Mouse (Mus musculus): ENCODE data around the gene Smagp. TPM values are rescaled to one million over a fixed set of nuclear protein-coding genes. Genes with fewer than 3 reads are reported as not detected.

Smagp gene
- 10 to 100 TPM; 21.6 to 22.6 TPM for total RNA-seq (2021)

- peak; percentile 71 for DNase-seq
Observed at GRCm38 (mm10) chr15:100636700-100637501, at the start of gene Smagp. Gene Smagp (minus strand): TSS chr15:100636940.

DNA sequence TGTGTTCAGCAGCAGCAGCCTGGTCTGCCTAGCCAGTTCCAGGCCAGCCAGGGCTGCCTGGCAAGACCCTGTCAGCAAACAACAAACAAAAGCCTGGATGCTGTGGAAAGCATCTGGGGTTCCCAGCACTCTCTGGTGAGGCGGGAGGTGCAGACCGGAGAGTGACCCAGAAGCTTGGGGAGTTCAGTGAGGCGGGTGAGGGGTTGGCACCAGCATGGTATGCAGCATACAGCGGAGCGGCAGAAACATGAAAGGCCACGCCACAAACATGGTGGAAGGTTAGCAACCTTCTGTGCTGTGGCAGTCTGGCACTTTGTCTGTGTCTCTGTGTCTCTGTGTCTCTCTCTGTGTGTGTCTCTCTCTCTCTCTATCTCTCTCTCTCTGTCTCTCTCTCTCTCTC, 49.7 kb upstream of the Smagp start:
- DNase-seq = no peak

GRCm38 (mm10) chr15:100685849-100686248, 49.1 kb upstream of the Smagp start:
- DNase-seq = no peak

DNA sequence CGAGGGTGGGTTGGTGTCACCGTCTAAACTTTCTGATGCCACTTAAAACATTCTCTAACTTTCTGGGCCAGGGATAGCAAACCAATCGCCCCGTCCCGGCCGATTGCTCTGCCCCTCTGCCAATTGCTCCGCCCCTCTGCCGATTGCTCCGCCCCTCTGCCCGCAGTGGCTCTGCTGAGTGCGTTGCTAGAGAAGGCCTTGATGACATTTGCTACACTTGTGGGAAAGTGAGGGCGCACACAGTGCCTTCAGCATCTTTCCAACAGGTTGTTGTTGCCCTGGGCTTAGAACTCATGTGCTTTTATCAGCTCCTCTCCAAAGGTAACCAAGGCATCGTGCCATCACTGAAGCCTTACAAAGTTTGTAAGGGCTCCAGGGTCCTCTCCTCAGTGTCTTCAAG, 48.5 kb upstream of the Smagp start:
- DNase-seq = no peak

DNA sequence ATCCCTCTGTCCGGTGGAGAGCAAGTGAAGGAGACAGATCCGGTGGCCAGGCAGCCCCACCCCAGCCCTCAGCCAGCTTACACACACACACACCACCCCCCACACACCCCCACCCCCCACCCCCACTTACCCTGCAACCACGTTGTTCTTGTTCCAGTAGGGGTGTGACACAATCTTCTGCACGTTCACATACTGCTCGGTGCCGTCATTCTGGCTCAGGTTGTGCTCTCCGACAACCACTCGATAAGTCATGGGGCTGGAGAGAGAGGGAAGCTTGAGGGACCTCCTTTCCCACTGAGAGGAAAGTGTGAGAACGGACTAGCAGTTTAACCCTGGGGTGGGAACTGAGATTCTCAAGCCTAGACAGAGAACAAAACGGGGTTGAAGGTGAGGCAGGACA, 47.7 kb upstream of the Smagp start:
- no peak for DNase-seq

- peak; percentile 90 for DNase-seq
Observed at GRCm38 (mm10) chr15:100683041-100683440, 46.3 kb upstream of the Smagp start.

- no peak for DNase-seq
Observed at GRCm38 (mm10) chr15:100681770-100682169, 45.0 kb upstream of the Smagp start.

DNA sequence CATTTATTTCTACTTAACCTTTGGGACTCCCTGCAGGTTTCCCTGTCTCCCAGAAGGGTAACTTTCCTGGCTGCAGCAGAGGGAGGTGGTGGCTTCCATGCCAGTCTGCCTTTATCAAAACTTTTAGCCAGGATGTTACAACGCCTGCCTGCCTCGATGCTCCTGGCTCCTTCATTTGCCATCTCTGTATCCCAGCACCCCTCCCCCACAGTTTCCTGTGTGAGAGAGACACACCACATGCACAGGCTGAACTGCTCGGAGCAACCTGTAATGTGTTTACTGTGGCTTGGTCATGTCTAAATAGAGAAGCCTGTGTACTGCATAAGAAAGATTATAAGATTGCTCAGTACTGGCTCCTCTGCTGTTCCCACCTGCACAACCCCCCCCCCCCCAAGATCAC, 43.6 kb upstream of the Smagp start:
- no peak for DNase-seq

DNA sequence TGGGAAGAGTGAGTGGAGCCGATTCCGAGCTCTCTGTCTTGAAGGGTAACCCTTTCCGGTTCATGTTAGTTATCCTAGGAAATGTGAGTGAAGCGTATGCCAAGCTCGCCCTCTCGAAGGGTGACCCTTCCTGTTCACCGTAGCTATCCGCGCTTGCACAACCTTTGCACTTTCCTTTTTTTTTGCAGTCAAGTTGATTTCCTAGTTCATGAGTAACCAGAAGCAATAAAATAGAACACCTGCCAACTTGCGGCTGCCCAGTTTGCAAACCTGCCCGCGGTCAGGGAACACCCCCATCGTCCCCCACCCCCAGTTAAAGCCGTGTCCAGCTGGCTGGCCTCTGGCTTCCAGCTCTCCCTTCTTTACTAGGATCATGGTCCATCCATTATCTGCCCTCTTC, 42.3 kb upstream of the Smagp start:
- DNase-seq = no peak

DNA sequence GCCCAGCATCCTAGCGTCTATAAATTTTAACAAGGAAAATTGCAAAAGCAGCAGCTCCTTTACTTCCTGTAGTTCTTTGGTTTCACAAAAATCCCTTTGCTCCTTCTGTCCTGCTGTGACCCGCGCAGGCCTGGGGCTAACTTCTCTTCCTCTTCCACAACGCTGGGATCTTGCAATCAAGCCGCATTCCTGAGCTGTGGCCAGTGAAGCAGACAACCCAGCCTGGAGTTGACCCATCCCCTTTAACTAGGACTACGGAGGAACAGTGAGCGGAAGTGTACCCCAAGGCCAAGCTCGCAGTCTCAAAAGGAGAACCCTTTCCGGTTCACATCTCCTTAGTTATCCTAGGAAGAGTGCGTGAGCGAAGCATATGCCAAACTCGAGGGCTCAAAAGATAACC, 41.8 kb upstream of the Smagp start:
- no peak for DNase-seq

DNA sequence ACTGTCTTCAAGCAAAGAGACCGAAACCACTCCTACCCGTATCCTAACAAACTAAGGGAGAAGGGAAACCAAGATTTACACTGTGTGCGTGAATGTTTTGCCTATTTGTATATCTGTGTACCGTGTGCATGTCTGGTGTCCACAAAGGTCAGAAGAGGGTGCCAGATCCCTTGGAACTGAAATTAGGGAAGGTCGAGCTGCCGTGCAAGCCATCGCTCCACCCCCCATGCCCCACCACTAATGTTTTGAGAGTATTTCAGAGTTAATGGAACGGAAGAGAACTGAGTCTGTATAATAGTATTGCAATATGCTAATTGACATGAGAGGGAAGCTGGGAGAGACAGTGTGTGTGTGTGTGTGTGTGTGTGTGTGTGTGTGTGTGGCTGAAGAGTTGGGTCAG, 40.9 kb upstream of the Smagp start:
- no peak for DNase-seq

- DNase-seq = no peak
Observed at GRCm38 (mm10) chr15:100676521-100676920, 39.8 kb upstream of the Smagp start.

DNA sequence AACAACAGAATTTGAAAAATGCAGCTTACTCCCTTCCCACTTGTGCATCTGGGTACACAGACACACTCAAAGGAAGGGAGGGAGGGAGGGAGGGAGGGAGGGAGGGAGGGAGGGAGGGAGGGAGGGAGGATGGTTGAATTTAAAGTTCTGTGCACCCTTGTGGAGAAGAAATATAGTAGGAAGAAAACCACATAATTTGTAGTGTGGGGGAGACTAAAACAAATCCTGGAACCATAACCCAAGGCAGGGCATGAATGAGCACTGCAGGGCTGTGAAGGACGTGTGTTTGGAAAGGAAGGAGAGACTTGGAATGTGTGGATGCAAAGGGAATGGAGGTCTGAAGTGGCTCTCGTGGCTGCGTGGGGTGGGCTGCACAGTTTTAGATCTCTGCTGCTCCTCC, 38.7 kb upstream of the Smagp start:
- no peak for DNase-seq

GRCm38 (mm10) chr15:100674566-100674965, 37.8 kb upstream of the Smagp start:
- no peak for DNase-seq

GRCm38 (mm10) chr15:100673585-100674391, 37.0 kb upstream of the Smagp start:
- DNase-seq = no peak

DNA sequence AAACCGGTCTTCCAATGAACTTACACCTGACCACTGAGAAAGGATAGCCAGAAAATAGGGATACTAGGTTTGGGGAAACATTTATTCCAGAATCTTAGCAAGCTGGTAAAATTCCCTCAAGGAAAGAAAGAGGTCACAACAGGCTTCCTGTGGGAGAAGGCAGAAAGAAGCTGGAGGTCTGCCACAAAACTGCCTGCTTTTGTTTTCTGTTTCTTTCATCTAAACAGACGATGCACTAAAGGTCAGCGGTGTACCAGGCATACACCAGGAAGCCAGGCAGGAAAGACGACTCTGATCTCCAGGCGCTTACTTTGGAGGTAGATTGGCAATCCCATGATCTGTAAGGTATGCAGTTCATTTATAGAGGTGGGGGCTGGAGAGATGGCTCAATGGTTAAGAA, 34.1 kb upstream of the Smagp start:
- no peak for DNase-seq

DNA sequence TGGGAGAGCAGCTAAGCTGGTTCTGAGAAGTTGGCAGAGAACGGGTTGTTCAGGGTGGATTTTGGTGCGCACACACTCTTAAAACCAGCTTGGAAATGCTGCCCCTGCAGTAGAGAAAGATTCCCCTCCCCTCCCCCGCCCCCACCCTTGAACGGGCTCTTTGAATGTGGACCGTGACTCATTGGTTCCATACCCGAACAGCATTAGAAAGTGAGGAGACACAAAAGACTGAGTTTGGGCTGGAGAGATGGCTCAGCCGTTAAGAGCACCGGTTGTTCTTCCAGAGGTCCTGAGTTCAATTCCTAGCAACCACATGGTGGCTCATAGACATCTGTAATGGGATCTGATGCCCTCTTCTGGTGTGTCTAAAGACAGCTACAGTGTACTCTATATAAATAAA, 33.3 kb upstream of the Smagp start:
- no peak for DNase-seq

- peak; percentile 26 for DNase-seq
Observed at GRCm38 (mm10) chr15:100669337-100669736, 32.6 kb upstream of the Smagp start, which contains the start of gene Bin2. Gene Bin2 (minus strand): TSS chr15:100669553.

DNA sequence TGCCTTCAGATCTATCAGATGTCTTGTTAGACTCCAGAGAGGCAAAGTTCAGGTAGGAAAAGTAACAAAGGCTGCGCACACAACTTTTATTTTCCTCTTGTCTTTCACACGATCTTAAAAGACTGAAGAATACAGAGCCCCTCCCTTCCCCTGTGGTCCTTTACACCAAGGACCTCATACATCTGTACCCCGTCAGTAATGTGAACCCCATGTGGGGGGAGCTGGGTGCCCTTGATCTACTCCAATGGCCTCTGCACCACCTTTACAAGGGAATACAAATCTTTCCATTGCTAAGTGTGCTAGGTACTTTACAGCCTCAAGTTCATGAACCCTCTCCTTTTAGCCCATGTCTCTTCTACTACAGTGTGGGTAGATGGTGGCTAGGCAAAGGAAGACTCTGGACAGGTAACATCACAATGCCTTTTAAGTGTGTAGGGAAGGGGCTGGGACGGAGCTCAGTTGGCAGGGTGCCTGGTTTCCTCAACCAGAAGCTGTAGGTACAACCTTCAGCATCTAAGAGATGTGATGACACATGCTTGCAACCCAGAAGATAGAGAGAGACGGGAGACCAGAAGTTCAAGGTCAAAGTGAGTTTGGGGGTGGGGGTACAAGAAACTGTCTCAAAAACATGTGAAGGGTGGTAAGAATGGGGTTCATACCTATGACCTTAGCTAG, 31.3 kb upstream of the Smagp start:
- DNase-seq = no peak

- no peak for DNase-seq
Observed at GRCm38 (mm10) chr15:100667420-100667819, 30.7 kb upstream of the Smagp start.

DNA sequence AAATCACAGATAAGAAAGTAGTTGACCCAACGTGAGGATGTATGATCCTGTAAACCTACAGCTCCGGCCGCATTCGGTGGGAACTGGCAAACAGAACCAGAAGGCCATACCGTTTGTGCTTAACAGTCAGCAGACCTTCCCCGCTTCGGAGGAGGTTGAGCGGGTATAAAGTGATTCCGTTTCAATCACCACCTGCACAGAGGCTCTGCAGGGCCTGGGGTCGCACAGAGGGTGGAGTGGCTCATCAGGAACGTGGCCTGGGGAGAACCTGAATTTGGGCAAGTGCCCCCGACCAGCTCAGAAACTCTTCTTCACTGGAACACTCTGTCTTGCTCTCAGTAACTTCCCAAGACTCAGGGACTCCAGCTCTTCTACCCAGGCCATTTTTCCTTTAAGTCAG, 30.1 kb upstream of the Smagp start:
- no peak for DNase-seq

GRCm38 (mm10) chr15:100666219-100666696, 29.5 kb upstream of the Smagp start:
- DNase-seq = peak; percentile 35
